Mouse (Mus musculus): ENCODE measurements around the gene Trappc6a.

Gene Trappc6a

DNA sequence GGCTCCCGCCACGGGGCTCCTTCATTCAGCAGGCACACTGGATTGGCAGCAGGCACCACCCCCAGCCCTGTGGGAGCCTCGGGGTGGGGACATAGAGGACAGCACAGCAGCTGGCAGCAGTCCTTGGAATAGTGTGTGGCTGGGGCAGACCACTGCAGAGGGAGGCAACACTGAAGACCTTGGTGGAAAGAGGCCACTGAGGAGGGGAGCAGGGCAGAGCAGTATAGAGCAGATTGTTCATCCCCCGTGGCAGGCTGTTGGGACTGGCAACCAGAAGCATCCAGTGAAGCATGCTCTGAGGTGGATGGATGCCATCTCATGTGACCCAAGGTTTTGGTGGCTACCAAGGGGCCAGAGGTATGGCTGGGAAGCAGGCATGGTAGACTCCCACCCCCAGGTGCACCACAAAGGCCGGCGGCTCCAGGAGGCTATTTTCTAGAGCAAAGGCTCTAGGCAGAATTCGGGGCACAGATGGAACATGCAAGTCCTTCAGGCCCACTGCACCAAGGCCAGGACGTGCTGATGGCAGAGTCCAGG lies 34.0 kb downstream of the Trappc6a start:
- H3K4me1 ChIP-seq (replicated peaks; ENCODE audit: low read depth, low read length), result no peaks in the 10 kb centered on the region
- H3K36me3 ChIP-seq (ENCODE audit: insufficient read depth, low read length), result peaks cover 67% of the 10 kb centered on the region
- no peak overlapping the region for H3K4me3 ChIP-seq (replicated peaks; ENCODE audit: low read length)
- TF ChIP-seq POU5F1 (IDR thresholded peaks at IDR 0.05; ENCODE audit: borderline replicate concordance, low read length), result no peak
- TF ChIP-seq CTCF (conservative IDR thresholded peaks at IDR 0.05; ENCODE audit: low read length), result no peak
- TF ChIP-seq NANOG (IDR thresholded peaks at IDR 0.05; ENCODE audit: borderline replicate concordance, low read length), result no peak
- peaks cover 65% of the 10 kb centered on the region for H3K9me3 ChIP-seq (ENCODE audit: low read length)
- H3K27me3 ChIP-seq (ENCODE audit: insufficient read depth, low read length), result no peaks in the 10 kb centered on the region

DNA sequence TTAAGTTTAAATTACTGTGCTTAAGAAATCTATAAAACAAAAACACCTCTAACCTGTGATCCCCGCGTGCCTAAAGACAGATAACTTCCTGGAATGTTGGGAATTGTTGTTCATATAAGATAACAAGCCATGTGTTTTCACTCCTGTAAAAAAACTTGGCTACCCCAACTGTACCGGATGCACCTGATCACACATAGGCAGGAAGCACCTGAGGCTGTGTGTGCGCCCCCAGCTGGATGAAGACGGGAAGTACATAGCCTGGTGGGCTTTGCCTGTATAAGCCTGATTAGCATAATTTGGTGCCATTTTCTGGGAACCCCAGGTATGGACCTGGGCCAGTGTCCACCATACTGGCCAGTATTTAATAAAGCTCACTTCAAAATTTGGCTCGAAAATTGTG lies 35.4 kb downstream of the Trappc6a start:
- H3K36me3 ChIP-seq (ENCODE audit: insufficient read depth, low read length), result peaks cover 63% of the 10 kb centered on the region
- H3K27me3 ChIP-seq (ENCODE audit: insufficient read depth, low read length), result no peaks in the 10 kb centered on the region
- H3K9me3 ChIP-seq (ENCODE audit: low read length), result peaks cover 52% of the 10 kb centered on the region
- H3K4me1 ChIP-seq (replicated peaks; ENCODE audit: low read depth, low read length), result 0 out of 2 replicates have a peak, but pooled peaks cover 5% of the 10 kb centered on the region
- TF ChIP-seq NANOG (IDR thresholded peaks at IDR 0.05; ENCODE audit: borderline replicate concordance, low read length) (no peak), POU5F1 (IDR thresholded peaks at IDR 0.05; ENCODE audit: borderline replicate concordance, low read length) (no peak), CTCF (conservative IDR thresholded peaks at IDR 0.05; ENCODE audit: low read length) (no peak; the same call in 1 of the 2 replicates)
- H3K4me3 ChIP-seq (replicated peaks; ENCODE audit: low read length), result no peak overlapping the region

DNA sequence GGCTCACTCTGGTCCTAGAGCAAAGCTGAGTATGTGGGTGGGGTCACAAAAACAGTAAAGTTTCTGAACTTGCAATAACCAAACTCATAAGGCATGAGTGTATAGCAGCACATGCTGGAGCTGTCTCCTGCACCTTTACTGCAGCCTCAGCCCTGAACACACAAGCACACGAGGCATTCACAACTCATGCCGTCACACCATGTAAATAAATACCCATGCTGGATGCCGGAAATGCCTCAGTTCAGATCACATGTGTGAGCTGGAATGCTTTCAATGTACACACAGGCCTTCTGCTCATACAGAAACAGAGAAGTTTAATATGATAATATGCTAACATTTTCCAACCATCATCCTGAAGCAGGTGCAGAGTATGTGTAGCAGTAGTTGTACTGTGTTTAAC lies 37.8 kb downstream of the Trappc6a start:
- no peaks in the 10 kb centered on the region for H3K27me3 ChIP-seq (ENCODE audit: insufficient read depth, low read length)
- no peak for TF ChIP-seq POU5F1 (IDR thresholded peaks at IDR 0.05; ENCODE audit: borderline replicate concordance, low read length)
- peaks cover 27% of the 10 kb centered on the region for H3K9me3 ChIP-seq (ENCODE audit: low read length)
- H3K36me3 ChIP-seq (ENCODE audit: insufficient read depth, low read length), result peaks cover 65% of the 10 kb centered on the region
- 0 out of 2 replicates have a peak, but pooled peaks cover 5% of the 10 kb centered on the region for H3K4me1 ChIP-seq (replicated peaks; ENCODE audit: low read depth, low read length)
- H3K4me3 ChIP-seq (replicated peaks; ENCODE audit: low read length), result no peak overlapping the region

DNA sequence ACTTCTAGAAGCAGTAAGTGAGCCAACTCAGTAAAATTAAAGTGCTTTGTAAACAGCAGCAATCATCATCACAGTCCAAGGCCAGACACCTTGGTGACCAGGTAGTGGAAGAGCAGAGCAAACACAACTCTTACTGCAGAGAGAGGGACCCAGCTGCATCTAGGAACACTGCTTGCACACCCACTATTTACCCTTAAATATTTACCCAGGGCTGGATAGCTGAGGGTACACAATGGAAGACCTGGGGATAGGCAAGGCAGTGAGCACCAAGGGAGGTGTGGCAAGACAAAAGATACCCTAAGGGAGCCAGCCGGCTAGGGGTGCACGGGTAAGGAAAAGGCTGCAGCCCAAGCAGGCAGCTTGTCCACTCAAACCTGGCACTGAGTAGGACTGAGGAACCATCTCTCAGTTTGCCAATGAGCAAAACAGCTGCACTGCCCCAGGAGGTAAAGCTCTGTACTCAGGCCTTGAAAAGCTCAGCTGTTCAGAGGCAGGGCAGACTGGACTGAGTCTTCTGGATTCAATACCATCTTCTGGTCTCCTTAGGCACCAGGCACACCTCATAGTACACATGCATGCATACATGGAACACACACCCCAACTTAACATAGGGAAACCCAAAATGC lies 39.3 kb downstream of the Trappc6a start:
- H3K27me3 ChIP-seq (ENCODE audit: insufficient read depth, low read length), result no peaks in the 10 kb centered on the region
- H3K36me3 ChIP-seq (ENCODE audit: insufficient read depth, low read length), result peaks cover 61% of the 10 kb centered on the region
- H3K9me3 ChIP-seq (ENCODE audit: low read length), result peaks cover 13% of the 10 kb centered on the region
- H3K4me3 ChIP-seq (replicated peaks; ENCODE audit: low read length), result no peak overlapping the region
- H3K4me1 ChIP-seq (replicated peaks; ENCODE audit: low read depth, low read length), result 0 out of 2 replicates have a peak, but pooled peaks cover 13% of the 10 kb centered on the region
- TF ChIP-seq NANOG (IDR thresholded peaks at IDR 0.05; ENCODE audit: borderline replicate concordance, low read length) (no peak), POU5F1 (IDR thresholded peaks at IDR 0.05; ENCODE audit: borderline replicate concordance, low read length) (no peak), CTCF (conservative IDR thresholded peaks at IDR 0.05; ENCODE audit: low read length) (no peak)

DNA sequence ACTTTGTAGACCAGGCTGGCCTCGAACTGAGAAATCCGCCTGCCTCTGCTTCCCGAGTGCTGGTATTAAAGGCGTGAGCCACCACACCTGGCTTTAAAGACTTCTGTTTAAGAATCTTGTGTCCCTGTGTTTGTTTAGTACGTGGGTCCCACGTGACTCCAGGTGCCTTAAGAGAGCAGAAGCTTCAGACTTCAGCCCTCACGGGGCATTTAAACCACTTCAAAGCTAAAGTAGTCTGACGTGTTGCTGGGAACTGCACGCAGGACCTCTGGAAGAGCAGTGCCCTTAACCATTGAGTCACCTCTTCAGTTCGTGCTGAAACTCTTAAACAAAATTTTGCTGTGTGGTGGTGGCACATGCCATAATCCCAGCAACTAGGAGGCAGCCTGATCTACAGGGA lies 41.2 kb downstream of the Trappc6a start:
- peaks cover 21% of the 10 kb centered on the region for H3K4me1 ChIP-seq (replicated peaks; ENCODE audit: low read depth, low read length)
- no peaks in the 10 kb centered on the region for H3K9me3 ChIP-seq (ENCODE audit: low read length)
- H3K4me3 ChIP-seq (replicated peaks; ENCODE audit: low read length), result no peak overlapping the region
- peaks cover 62% of the 10 kb centered on the region for H3K36me3 ChIP-seq (ENCODE audit: insufficient read depth, low read length)
- no peaks in the 10 kb centered on the region for H3K27me3 ChIP-seq (ENCODE audit: insufficient read depth, low read length)
- TF ChIP-seq CTCF (conservative IDR thresholded peaks at IDR 0.05; ENCODE audit: low read length) (no peak), POU5F1 (IDR thresholded peaks at IDR 0.05; ENCODE audit: borderline replicate concordance, low read length) (no peak), NANOG (IDR thresholded peaks at IDR 0.05; ENCODE audit: borderline replicate concordance, low read length) (no peak)

DNA sequence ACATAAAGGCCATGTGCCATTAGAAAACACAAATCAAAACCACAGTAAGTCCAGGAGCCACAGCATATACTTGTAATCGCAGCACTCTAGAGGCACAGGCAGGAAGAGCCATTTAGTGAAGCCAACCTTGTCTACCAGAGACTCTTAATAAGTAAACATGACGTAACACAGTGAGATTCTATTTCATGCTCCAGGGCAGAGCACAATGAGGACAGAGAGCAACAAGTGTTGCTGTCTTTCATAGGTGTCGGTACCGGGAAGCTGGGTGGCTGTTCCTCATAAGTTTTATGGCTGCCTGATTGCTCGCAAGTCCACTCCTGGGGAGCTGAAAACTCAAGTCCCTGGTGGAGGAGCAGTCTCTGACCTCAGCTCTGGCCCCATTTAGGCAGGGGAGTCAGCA lies 43.4 kb downstream of the Trappc6a start:
- Histone ChIP-seq H3K9me3 (ENCODE audit: low read length) (no peaks in the 10 kb centered on the region), H3K4me1 (replicated peaks; ENCODE audit: low read depth, low read length) (peaks cover 33% of the 10 kb centered on the region), H3K36me3 (ENCODE audit: insufficient read depth, low read length) (peaks cover 71% of the 10 kb centered on the region), H3K27me3 (ENCODE audit: insufficient read depth, low read length) (no peaks in the 10 kb centered on the region), H3K4me3 (replicated peaks; ENCODE audit: low read length) (no peak overlapping the region)
- TF ChIP-seq CTCF (conservative IDR thresholded peaks at IDR 0.05; ENCODE audit: low read length) (no peak), NANOG (IDR thresholded peaks at IDR 0.05; ENCODE audit: borderline replicate concordance, low read length) (no peak), POU5F1 (IDR thresholded peaks at IDR 0.05; ENCODE audit: borderline replicate concordance, low read length) (no peak)

DNA sequence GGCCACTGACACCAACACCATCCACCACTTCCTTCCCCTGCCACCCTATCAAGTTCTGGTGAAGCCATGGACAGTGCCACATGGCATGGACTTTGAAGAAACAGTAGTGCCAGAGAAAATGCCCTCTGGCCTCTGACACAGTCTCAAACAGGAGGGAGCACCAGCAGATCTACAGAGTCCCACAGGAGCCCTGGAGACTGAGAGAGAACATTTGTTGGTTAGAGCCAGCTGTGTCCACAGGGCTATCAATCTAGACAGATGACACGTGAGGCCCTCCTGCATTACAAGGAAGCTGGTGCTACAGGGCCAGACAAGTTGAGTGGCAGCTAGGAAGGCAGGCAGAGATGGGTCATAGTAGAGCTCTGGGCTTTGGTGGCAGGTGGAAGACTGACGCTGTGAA lies 44.2 kb downstream of the Trappc6a start:
- Histone ChIP-seq H3K27me3 (ENCODE audit: insufficient read depth, low read length) (no peaks in the 10 kb centered on the region), H3K4me3 (replicated peaks; ENCODE audit: low read length) (no peak overlapping the region), H3K4me1 (replicated peaks; ENCODE audit: low read depth, low read length) (peaks cover 40% of the 10 kb centered on the region), H3K36me3 (ENCODE audit: insufficient read depth, low read length) (peaks cover 71% of the 10 kb centered on the region), H3K9me3 (ENCODE audit: low read length) (no peaks in the 10 kb centered on the region)
- no peak for TF ChIP-seq NANOG (IDR thresholded peaks at IDR 0.05; ENCODE audit: borderline replicate concordance, low read length)
- TF ChIP-seq POU5F1 (IDR thresholded peaks at IDR 0.05; ENCODE audit: borderline replicate concordance, low read length), result no peak
- TF ChIP-seq CTCF (conservative IDR thresholded peaks at IDR 0.05; ENCODE audit: low read length), result no peak

DNA sequence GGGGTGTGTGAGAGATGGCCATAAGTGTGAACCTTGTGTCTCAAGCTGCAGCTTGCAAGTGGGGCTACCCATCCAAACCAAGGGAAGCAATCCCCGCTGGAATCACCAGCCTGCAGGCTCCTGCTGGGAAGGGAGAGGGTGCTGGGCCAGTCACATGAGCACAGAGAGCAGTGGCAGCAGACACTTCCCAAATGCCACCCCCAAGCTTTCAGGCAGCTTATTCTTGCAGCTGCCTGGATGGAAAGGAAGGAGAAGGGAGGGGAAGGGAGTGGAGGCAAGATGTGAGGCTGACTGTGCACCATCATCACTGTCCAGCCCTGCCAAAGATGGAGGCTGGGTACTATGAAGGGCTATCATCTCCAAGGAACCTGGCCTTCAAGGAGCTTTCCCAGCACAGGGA lies 46.0 kb downstream of the Trappc6a start:
- peaks cover 73% of the 10 kb centered on the region for H3K36me3 ChIP-seq (ENCODE audit: insufficient read depth, low read length)
- no peaks in the 10 kb centered on the region for H3K9me3 ChIP-seq (ENCODE audit: low read length)
- no peak overlapping the region for H3K4me3 ChIP-seq (replicated peaks; ENCODE audit: low read length)
- no peaks in the 10 kb centered on the region for H3K27me3 ChIP-seq (ENCODE audit: insufficient read depth, low read length)
- TF ChIP-seq NANOG (IDR thresholded peaks at IDR 0.05; ENCODE audit: borderline replicate concordance, low read length), result no peak
- no peak for TF ChIP-seq POU5F1 (IDR thresholded peaks at IDR 0.05; ENCODE audit: borderline replicate concordance, low read length)
- TF ChIP-seq CTCF (conservative IDR thresholded peaks at IDR 0.05; ENCODE audit: low read length), result no peak
- H3K4me1 ChIP-seq (replicated peaks; ENCODE audit: low read depth, low read length), result peaks cover 53% of the 10 kb centered on the region

DNA sequence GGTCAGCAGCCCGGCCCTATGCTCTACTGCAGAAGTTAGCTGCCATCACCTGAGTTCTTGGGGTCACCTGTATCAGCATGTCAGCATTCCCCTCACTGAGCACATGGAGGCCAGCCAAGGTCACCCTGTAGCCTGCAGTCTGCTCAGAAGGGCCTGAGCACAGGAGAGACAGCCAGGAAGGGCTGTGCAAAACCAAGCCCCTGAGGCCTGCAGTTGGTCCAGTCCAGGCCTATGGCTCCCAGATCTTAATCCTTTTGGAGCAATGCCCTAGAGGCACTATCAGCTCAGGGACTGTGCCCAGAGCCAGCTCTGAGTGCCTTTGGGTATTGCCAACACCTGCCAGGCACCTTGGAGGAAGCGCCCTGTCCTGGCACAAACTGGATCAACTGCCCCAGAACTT lies 48.9 kb downstream of the Trappc6a start:
- Histone ChIP-seq H3K36me3 (ENCODE audit: insufficient read depth, low read length) (peaks cover 72% of the 10 kb centered on the region), H3K4me1 (replicated peaks; ENCODE audit: low read depth, low read length) (peaks cover 72% of the 10 kb centered on the region), H3K27me3 (ENCODE audit: insufficient read depth, low read length) (peaks cover 9% of the 10 kb centered on the region), H3K4me3 (replicated peaks; ENCODE audit: low read length) (no peak overlapping the region), H3K9me3 (ENCODE audit: low read length) (no peaks in the 10 kb centered on the region)
- TF ChIP-seq CTCF (conservative IDR thresholded peaks at IDR 0.05; ENCODE audit: low read length) (no peak), NANOG (IDR thresholded peaks at IDR 0.05; ENCODE audit: borderline replicate concordance, low read length) (no peak), POU5F1 (IDR thresholded peaks at IDR 0.05; ENCODE audit: borderline replicate concordance, low read length) (no peak)

All from E14TG2a.4 (cell line).